Mouse (Mus musculus): ENCODE results near the gene Gm42906. TPM values are rescaled to one million over a fixed set of nuclear protein-coding genes. Genes with fewer than 3 reads are reported as not detected.

The Gm42906 gene
- not detected in 2 replicates for polyA plus RNA-seq (2012; rRNA removed)

GRCm38 (mm10) chr5:151428113-151428756, at the start of gene Gm42906:
TSS of gene Gm42906 (minus strand) at chr5:151428163.

GRCm38 (mm10) chr5:151233400-151234031, 194.4 kb downstream of the Gm42906 start, which contains the start of gene Stard13:
TSS of gene Stard13 (minus strand) at chr5:151233836.

Other genes with a start within 250 kb of the Gm42906 start
- gene Stard13, start 194.3 kb downstream of the Gm42906 start, polyA plus RNA-seq (2012; rRNA removed) = 5.1 and 6.1 TPM in 2 replicates
- gene Vmn2r18, start 177.9 kb upstream of the Gm42906 start, polyA plus RNA-seq (2012; rRNA removed) = not detected in 2 replicates
- gene Rfc3, start 223.1 kb upstream of the Gm42906 start, polyA plus RNA-seq (2012; rRNA removed) = 48.4 and 49.6 TPM in 2 replicates